Mouse (Mus musculus): ENCODE measurements around the gene Olfr1102. TPM values are rescaled to one million over a fixed set of nuclear protein-coding genes. Genes with fewer than 3 reads are reported as not detected.

Olfr1102 gene
- not detected in 2 replicates for polyA plus RNA-seq (2012)

DNA sequence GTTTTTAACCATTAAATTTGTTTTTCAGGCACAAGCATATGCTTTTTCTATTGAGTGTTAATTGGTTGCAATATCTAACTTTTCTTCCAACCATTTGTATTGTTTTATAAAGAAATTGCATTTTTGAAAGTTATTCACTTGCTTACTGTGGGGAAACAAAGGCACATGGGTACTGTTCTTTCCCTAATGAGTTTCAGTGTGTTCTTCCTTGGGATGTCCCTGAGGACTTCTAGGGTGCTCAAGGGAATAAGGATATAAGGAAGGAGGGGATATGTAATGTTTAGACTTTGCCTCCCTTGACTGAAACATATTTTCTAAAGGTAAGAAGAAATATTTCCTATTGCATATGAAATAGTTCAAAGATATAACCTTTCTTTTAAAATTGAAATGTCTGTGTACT, at the start of gene Olfr1102:
Gene Olfr1102 (plus strand): TSS at position 301 of the 400 bp plus-strand sequence.

DNA sequence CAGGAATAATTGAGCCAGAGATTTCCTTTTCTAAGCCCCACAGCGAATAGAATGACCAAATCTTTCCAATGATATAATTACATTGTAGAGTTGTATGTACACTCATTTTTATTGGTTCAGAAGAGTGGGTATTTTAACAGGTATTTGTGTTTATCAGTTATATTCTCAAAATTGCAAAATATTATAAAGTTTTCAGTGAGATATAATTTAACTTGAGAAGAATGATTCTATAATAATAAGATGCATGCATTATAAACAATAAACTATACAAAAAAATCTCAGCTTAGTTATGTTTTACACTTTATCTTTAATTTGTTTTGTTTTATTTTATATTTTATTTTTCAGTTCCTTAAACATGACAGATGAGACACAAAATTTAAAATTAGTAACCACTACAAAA, 37.6 kb upstream of the Olfr1102 start, which contains the start of gene Olfr1099:
Gene Olfr1099 (minus strand): TSS at position 101 of the 400 bp plus-strand sequence.

DNA sequence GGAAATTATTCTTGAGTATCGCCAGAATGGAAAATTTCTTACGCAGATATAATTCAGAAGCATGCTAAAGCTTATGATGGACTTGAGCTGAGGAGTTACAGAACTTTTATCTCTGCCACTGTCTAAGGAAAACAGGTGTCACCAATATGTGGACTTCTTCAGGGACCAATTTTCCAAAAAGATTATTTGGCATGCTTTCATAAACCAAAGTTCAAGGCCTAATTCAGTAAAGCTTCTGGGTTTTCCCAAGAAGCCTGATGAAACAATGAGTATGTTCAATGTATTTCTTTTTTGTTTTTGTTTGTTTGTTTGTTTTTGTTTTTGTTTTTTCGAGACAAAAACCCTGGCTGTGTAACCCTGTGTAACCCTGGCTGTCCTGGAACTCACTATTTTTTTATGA, 18.3 kb upstream of the Olfr1102 start, which contains the start of gene Olfr1100:
Gene Olfr1100 (minus strand): TSS at position 101 of the 400 bp plus-strand sequence.

DNA sequence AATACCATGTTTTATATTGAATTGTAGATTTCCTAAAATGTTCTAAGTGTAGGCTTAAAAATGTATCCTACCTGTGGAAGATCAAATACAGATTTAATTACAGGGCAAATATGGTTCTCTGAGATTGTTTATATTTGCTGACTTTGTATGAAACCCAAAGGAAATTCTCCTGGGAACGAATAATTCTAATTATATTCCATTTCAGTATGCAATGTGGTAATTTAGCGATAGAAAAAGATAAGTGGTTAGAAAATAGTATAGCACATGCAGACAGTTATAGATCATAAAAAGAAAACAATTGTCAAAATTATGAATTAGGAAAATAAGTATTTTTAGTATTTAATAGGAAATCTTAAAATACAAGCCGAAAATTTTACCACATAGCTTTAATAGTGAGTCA, 7.1 kb upstream of the Olfr1102 start, which contains the start of gene Olfr1101:
Gene Olfr1101 (minus strand): TSS at position 101 of the 400 bp plus-strand sequence.

DNA sequence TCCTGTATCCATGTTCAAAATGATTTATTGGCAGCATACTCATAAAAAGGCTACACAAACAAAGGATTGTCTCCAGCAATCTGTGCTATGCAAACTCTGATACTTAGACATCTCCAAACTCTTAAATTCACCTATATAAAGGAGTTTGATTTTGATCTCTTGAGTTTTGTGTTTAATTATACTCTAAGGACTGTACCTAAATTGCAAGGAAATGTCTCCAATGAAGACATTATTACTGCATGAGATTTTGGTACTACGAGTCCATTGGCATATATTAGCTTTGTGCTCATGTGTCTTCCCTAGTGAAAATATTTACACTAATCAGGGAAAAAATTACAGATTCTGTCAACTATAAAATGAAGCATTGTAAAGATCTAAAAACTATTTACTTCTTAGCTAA, 28.8 kb downstream of the Olfr1102 start, which contains the start of gene Olfr1104:
Gene Olfr1104 (minus strand): TSS at position 101 of the 400 bp plus-strand sequence.

DNA sequence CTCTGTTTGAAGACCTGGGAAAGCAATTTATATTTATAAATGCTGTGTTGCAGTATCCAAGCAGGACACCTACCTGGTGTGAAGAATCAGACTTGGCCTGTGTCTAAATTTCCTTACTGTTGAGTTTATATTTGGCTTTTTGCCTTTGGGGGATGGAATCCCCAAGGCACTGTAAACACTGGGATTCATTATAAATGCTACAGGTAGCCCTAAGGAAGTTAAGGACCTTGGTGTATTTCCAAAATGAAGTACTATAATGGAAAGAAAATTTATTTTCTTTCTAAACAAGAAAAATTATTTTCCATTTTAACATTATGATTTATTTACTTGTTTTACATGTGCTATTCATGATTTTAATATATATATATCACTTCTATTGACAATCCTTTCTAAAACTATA, 38.2 kb downstream of the Olfr1102 start, which contains the start of gene Olfr1105:
Gene Olfr1105 (minus strand): TSS at position 101 of the 400 bp plus-strand sequence.

DNA sequence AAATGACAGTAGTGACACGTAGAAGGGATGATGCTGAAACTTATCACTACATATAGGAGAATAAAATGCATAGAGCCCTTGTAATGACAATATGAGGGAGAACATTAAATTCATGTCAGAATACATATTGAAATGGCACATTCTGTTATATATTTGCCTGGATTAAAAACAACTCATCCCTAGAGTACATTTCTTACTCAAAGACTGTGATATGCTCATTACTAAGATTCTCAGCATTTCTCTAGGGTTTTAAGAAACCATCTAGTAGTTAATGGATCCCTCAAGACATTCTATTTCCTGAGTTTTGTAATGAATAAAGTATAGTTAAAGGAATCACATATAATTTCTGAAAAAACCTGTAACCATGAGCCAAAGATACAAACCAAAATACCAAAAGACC, 54.0 kb downstream of the Olfr1102 start, which contains the start of gene Olfr1106:
Gene Olfr1106 (minus strand): TSS at position 101 of the 400 bp plus-strand sequence.

Other genes starting within 250 kb of the Olfr1102 start
- not detected in 2 replicates for gene Olfr1090, start 239.4 kb upstream of the Olfr1102 start, polyA plus RNA-seq (2012)
- gene Olfr1093, start 215.9 kb upstream of the Olfr1102 start, polyA plus RNA-seq (2012), result not detected in 2 replicates
- not detected in 2 replicates for gene Olfr141, start 188.4 kb upstream of the Olfr1102 start, polyA plus RNA-seq (2012)
- gene Olfr1094, start 173.7 kb upstream of the Olfr1102 start, polyA plus RNA-seq (2012), result not detected in 2 replicates
- gene Olfr1095, start 146.7 kb upstream of the Olfr1102 start, polyA plus RNA-seq (2012), result not detected in 2 replicates
- gene Gm13723, start 123.6 kb upstream of the Olfr1102 start, polyA plus RNA-seq (2012), result not detected in 2 replicates
- gene Olfr1097, start 106.2 kb upstream of the Olfr1102 start, polyA plus RNA-seq (2012), result not detected in 2 replicates
- gene Olfr1098, start 73.9 kb upstream of the Olfr1102 start, polyA plus RNA-seq (2012), result not detected in 2 replicates
- not detected in 2 replicates for gene Olfr1099, start 37.7 kb upstream of the Olfr1102 start, polyA plus RNA-seq (2012)
- not detected in 2 replicates for gene Olfr1100, start 18.4 kb upstream of the Olfr1102 start, polyA plus RNA-seq (2012)
- not detected in 2 replicates for gene Olfr1101, start 7.2 kb upstream of the Olfr1102 start, polyA plus RNA-seq (2012)
- gene Olfr1104, start 28.7 kb downstream of the Olfr1102 start, polyA plus RNA-seq (2012), result not detected in 2 replicates
- not detected in 2 replicates for gene Olfr1105, start 38.1 kb downstream of the Olfr1102 start, polyA plus RNA-seq (2012)
- not detected in 2 replicates for gene Olfr1106, start 53.9 kb downstream of the Olfr1102 start, polyA plus RNA-seq (2012)
- gene Olfr1107, start 77.4 kb downstream of the Olfr1102 start, polyA plus RNA-seq (2012), result 0.01 TPM in 1 of 2 replicates, not detected in the other
- not detected in 2 replicates for gene Olfr1109, start 97.6 kb downstream of the Olfr1102 start, polyA plus RNA-seq (2012)
- gene Olfr259, start 116.2 kb downstream of the Olfr1102 start, polyA plus RNA-seq (2012), result not detected in 2 replicates
- gene Olfr1110, start 141.9 kb downstream of the Olfr1102 start, polyA plus RNA-seq (2012), result not detected in 2 replicates
- not detected in 2 replicates for gene Olfr1111, start 154.2 kb downstream of the Olfr1102 start, polyA plus RNA-seq (2012)
- not detected in 2 replicates for gene Olfr1112, start 189.4 kb downstream of the Olfr1102 start, polyA plus RNA-seq (2012)
- gene Olfr1113, start 210.6 kb downstream of the Olfr1102 start, polyA plus RNA-seq (2012), result not detected in 2 replicates
- gene Olfr1115, start 249.6 kb downstream of the Olfr1102 start, polyA plus RNA-seq (2012), result not detected in 2 replicates